Comparison of ENCODE assay signal across 9 mouse cellular contexts in the genomic region with DNA sequence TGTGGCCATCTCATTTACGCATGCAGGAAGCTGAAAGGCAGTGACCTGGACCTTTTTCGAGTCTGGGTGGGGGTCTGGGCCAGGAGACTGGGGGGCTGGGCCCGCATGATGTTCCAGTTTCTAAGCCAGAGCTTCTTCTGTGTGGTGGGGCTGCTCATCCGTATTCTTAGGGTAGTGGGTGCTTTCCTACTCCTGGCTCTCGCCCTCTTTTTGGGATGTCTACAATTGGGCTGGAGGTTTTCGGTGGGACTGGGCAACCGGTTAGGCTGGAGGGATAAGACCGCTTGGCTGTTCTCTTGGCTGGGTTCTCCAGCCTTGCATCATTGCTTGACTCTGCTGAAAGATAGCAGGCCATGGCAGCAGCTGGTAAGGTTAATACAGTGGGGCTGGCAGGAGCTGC. TPM values are rescaled to one million over a fixed set of nuclear protein-coding genes. Genes with fewer than 3 reads are reported as not detected.
DNase-seq lines count a peak whose midpoint lies in the region; ATAC-seq and TF ChIP-seq lines count a peak whose summit lies in the region.
"Had no signal": no experiment of that assay in that cellular context is flagged by ENCODE, and none has a peak within 500 bp of the region (broad histone marks: within the 10 kb centered on the region; RNA-seq: fewer than 3 reads in every experiment).

No protein-coding gene starts in this region.

- intact Hi-C loops in heart, postnatal 36 days (cut with DNase I) = loop anchor here (2.0 to 5.0 kb wide), 2 partner anchors 14 to 180 kb away; a partner anchor contains a TSS

- H3K4me3 ChIP-seq in heart, embryonic 12.5 days = peak overlapping the region; percentile 77
- H3K4me3 ChIP-seq in bone marrow, adult 2 months (replicated peaks; ENCODE audit: control insufficient read depth, low read depth, low read length) = peak overlapping the region; percentile 34
- peak overlapping the region; percentile 14 for H3K4me3 ChIP-seq in hindbrain, embryonic 14.5 days (replicated peaks; ENCODE audit: low read length)
- H3K4me3 ChIP-seq in midbrain, embryonic 13.5 days (replicated peaks) = peak overlapping the region; percentile 89

- peak overlapping the region; percentile 85 for H3K4me2 ChIP-seq in heart, embryonic 12.5 days
- H3K4me2 ChIP-seq in hindbrain, embryonic 14.5 days (replicated peaks) = peak overlapping the region; percentile 74
- H3K4me2 ChIP-seq in midbrain, embryonic 13.5 days (replicated peaks) = peak overlapping the region; percentile 79

- H3K9me3 ChIP-seq in heart, embryonic 12.5 days (replicated peaks) = no peaks in the 10 kb centered on the region
- H3K9me3 ChIP-seq in hindbrain, embryonic 14.5 days (ENCODE audit: control insufficient read depth, low read length) = no peaks in the 10 kb centered on the region
- no peaks in the 10 kb centered on the region for H3K9me3 ChIP-seq in midbrain, embryonic 13.5 days

- H3K9ac ChIP-seq in heart, embryonic 12.5 days = peak overlapping the region; percentile 86
- H3K9ac ChIP-seq in hindbrain, embryonic 14.5 days = peak overlapping the region; percentile 44
- H3K9ac ChIP-seq in midbrain, embryonic 13.5 days (replicated peaks) = peak overlapping the region; percentile 89

- no peak for ATAC-seq in heart, embryonic 12.5 days (ENCODE audit: insufficient number of reproducible peaks, low FRiP score)
- no peak for ATAC-seq in hindbrain, embryonic 14.5 days (ENCODE audit: low FRiP score)
- no peak for ATAC-seq in midbrain, embryonic 13.5 days

- H3K27me3 ChIP-seq in heart, embryonic 12.5 days (replicated peaks) = no peaks in the 10 kb centered on the region
- H3K27me3 ChIP-seq in hindbrain, embryonic 14.5 days (ENCODE audit: control insufficient read depth, insufficient read depth, low read length) = no peaks in the 10 kb centered on the region
- no peaks in the 10 kb centered on the region for H3K27me3 ChIP-seq in midbrain, embryonic 13.5 days

- peaks cover 38% of the 10 kb centered on the region for H3K36me3 ChIP-seq in heart, embryonic 12.5 days
- H3K36me3 ChIP-seq in hindbrain, embryonic 14.5 days (replicated peaks; ENCODE audit: control insufficient read depth, insufficient read depth) = peaks cover 30% of the 10 kb centered on the region
- H3K36me3 ChIP-seq in midbrain, embryonic 13.5 days = peaks cover 29% of the 10 kb centered on the region

- no peak for TF ChIP-seq CTCF in bone marrow, adult 2 months (IDR thresholded peaks at IDR 0.05; ENCODE audit: control insufficient read depth, insufficient read depth, low read length)

- peaks cover 53% of the 10 kb centered on the region for H3K4me1 ChIP-seq in heart, embryonic 12.5 days (replicated peaks)
- peaks cover 4% of the 10 kb centered on the region; the same call in 1 of the 2 replicates for H3K4me1 ChIP-seq in bone marrow, adult 2 months (ENCODE audit: control insufficient read depth, insufficient read depth, low read length)
- H3K4me1 ChIP-seq in hindbrain, embryonic 14.5 days (replicated peaks; ENCODE audit: control insufficient read depth, insufficient read depth, low read length) = peaks cover 57% of the 10 kb centered on the region
- H3K4me1 ChIP-seq in midbrain, embryonic 13.5 days (replicated peaks) = peaks cover 65% of the 10 kb centered on the region

- DNase-seq in heart, postnatal 36 days = no peak
- no peak for DNase-seq in hindbrain, embryonic 14.5 days (ENCODE audit: low spot score)
- DNase-seq in adrenal gland, postnatal 14 days = no peak
- DNase-seq in kidney, adult 9 months = no peak
- DNase-seq in gastrocnemius, adult 8-10 months (ENCODE audit: low spot score in 2 of 2) = no peak
- DNase-seq: cerebellum, postnatal 25 days had no signal

- 0 out of 2 replicates have a peak overlapping the region, but pooled peaks have one; percentile 1 for H3K27ac ChIP-seq in heart, embryonic 12.5 days (ENCODE audit: poor library complexity, severe bottlenecking)
- no peak overlapping the region; the same call in 1 of the 2 replicates for H3K27ac ChIP-seq in bone marrow, adult 2 months (ENCODE audit: control insufficient read depth, insufficient read depth, low read depth, low read length, poor library complexity)
- H3K27ac ChIP-seq in hindbrain, embryonic 14.5 days = no peak overlapping the region
- H3K27ac ChIP-seq in midbrain, embryonic 13.5 days = no peak overlapping the region

- no peak for TF ChIP-seq POLR2A in bone marrow, adult 2 months (IDR thresholded peaks at IDR 0.05; ENCODE audit: borderline replicate concordance, control insufficient read depth, low read depth, low read length)

- 82% methylated on average over 8 of the region's 8 CpGs for WGBS in heart, embryonic 12.5 days
- WGBS in bone marrow, adult 2 months = 70% methylated on average over 8 of the region's 8 CpGs
- WGBS in hindbrain, embryonic 14.5 days = 93% methylated on average over 8 of the region's 8 CpGs
- 94% methylated on average over 8 of the region's 8 CpGs for WGBS in midbrain, embryonic 13.5 days

RNA-seq across cellular contexts. Expression of a gene that starts 2.8 kb away (rescaled TPM):
- polyA plus RNA-seq in heart, embryonic 12.5 days (2016; fragmentation: Nextera tagmentation; extraction: Ambion mirVana) = 19.6 and 20.8 TPM in 2 replicates
- 1 to 10 TPM; 6.8 to 7.0 TPM for total RNA-seq in heart, postnatal 36 days (2021)
- 2.8 and 8.3 TPM in 2 replicates for polyA plus RNA-seq in bone marrow, adult 2 months (2011; ENCODE audit: insufficient read depth, insufficient read length, low replicate concordance, missing spikeins)
- 13.3 and 14.8 TPM in 2 replicates for polyA plus RNA-seq in hindbrain, embryonic 14.5 days (2014; fragmentation: Nextera tagmentation; extraction: Ambion mirVana)
- 17.4 and 17.5 TPM in 2 replicates for polyA plus RNA-seq in midbrain, embryonic 13.5 days (2015; fragmentation: Nextera tagmentation; extraction: Ambion mirVana)
- total RNA-seq in adrenal gland, postnatal 14 days (2021) = 10.3 and 11.8 TPM in 2 replicates
- 1 to 10 TPM; 2.0 to 2.3 (median 2.2) TPM for total RNA-seq in gastrocnemius, adult 8-10 months (2022)

RNA-seq across cellular contexts. Expression of a gene that starts 3.2 kb away (rescaled TPM):
- 48.4 and 51.7 TPM in 2 replicates for polyA plus RNA-seq in heart, embryonic 12.5 days (2016; fragmentation: Nextera tagmentation; extraction: Ambion mirVana)
- total RNA-seq in heart, postnatal 36 days (2021) = 10 to 100 TPM; 32.8 to 36.4 TPM
- 12.2 and 20.7 TPM in 2 replicates for polyA plus RNA-seq in bone marrow, adult 2 months (2011; ENCODE audit: insufficient read depth, insufficient read length, low replicate concordance, missing spikeins)
- polyA plus RNA-seq in hindbrain, embryonic 14.5 days (2014; fragmentation: Nextera tagmentation; extraction: Ambion mirVana) = 34.6 and 35.1 TPM in 2 replicates
- polyA plus RNA-seq in midbrain, embryonic 13.5 days (2015; fragmentation: Nextera tagmentation; extraction: Ambion mirVana) = 54.1 and 56.3 TPM in 2 replicates
- total RNA-seq in adrenal gland, postnatal 14 days (2021) = 60.0 and 60.9 TPM in 2 replicates
- total RNA-seq in gastrocnemius, adult 8-10 months (2022) = 10 to 100 TPM; 23.5 to 27.2 (median 26.1) TPM

RNA-seq across cellular contexts. Expression of a gene that starts 10.1 kb away (rescaled TPM):
- 171 and 172 TPM in 2 replicates for polyA plus RNA-seq in heart, embryonic 12.5 days (2016; fragmentation: Nextera tagmentation; extraction: Ambion mirVana)
- total RNA-seq in heart, postnatal 36 days (2021) = 10 to 100 TPM; 38.0 to 39.1 TPM
- 45.2 and 73.3 TPM in 2 replicates for polyA plus RNA-seq in bone marrow, adult 2 months (2011; ENCODE audit: insufficient read depth, insufficient read length, low replicate concordance, missing spikeins)
- 137 and 139 TPM in 2 replicates for polyA plus RNA-seq in hindbrain, embryonic 14.5 days (2014; fragmentation: Nextera tagmentation; extraction: Ambion mirVana)
- polyA plus RNA-seq in midbrain, embryonic 13.5 days (2015; fragmentation: Nextera tagmentation; extraction: Ambion mirVana) = 203 and 209 TPM in 2 replicates
- total RNA-seq in adrenal gland, postnatal 14 days (2021) = 60.7 and 62.6 TPM in 2 replicates
- 10 to 100 TPM; 20.0 to 29.0 (median 24.0) TPM for total RNA-seq in gastrocnemius, adult 8-10 months (2022)

RNA-seq across cellular contexts. Expression of a gene that starts 14.4 kb away (rescaled TPM):
- polyA plus RNA-seq in heart, embryonic 12.5 days (2016; fragmentation: Nextera tagmentation; extraction: Ambion mirVana) = 36.0 and 39.2 TPM in 2 replicates
- total RNA-seq in heart, postnatal 36 days (2021) = 1 to 10 TPM; 7.9 to 8.0 TPM
- polyA plus RNA-seq in bone marrow, adult 2 months (2011; ENCODE audit: insufficient read depth, insufficient read length, low replicate concordance, missing spikeins) = 24.9 and 25.4 TPM in 2 replicates
- polyA plus RNA-seq in hindbrain, embryonic 14.5 days (2014; fragmentation: Nextera tagmentation; extraction: Ambion mirVana) = 27.8 and 28.4 TPM in 2 replicates
- polyA plus RNA-seq in midbrain, embryonic 13.5 days (2015; fragmentation: Nextera tagmentation; extraction: Ambion mirVana) = 29.3 and 31.3 TPM in 2 replicates
- total RNA-seq in adrenal gland, postnatal 14 days (2021) = 31.2 and 32.5 TPM in 2 replicates
- total RNA-seq in gastrocnemius, adult 8-10 months (2022) = 1 to 10 TPM; 2.1 to 3.8 (median 2.7) TPM

RNA-seq across cellular contexts. Expression of a gene that starts 16.3 kb away (rescaled TPM):
- 0.83 and 0.93 TPM in 2 replicates for polyA plus RNA-seq in heart, embryonic 12.5 days (2016; fragmentation: Nextera tagmentation; extraction: Ambion mirVana)
- 1 to 10 TPM; 3.5 to 4.0 TPM for total RNA-seq in heart, postnatal 36 days (2021)
- 2.4 and 5.1 TPM in 2 replicates for polyA plus RNA-seq in bone marrow, adult 2 months (2011; ENCODE audit: insufficient read depth, insufficient read length, low replicate concordance, missing spikeins)
- 0.65 and 0.80 TPM in 2 replicates for polyA plus RNA-seq in hindbrain, embryonic 14.5 days (2014; fragmentation: Nextera tagmentation; extraction: Ambion mirVana)
- polyA plus RNA-seq in midbrain, embryonic 13.5 days (2015; fragmentation: Nextera tagmentation; extraction: Ambion mirVana) = 0.32 and 0.48 TPM in 2 replicates
- total RNA-seq in adrenal gland, postnatal 14 days (2021) = 24.6 and 30.9 TPM in 2 replicates
- 1 to 10 TPM in 3 of 4 experiments, under 1 TPM in 1; 0.46 to 1.4 (median 1.1) TPM for total RNA-seq in gastrocnemius, adult 8-10 months (2022)

Comparison
In these comparisons a context has a peak if more than half of its experiments do, and no peak if none do; other contexts are left out.
1. H3K4me3 ChIP-seq: peak in every context shown above with its lines; median percentile 89 in midbrain, embryonic 13.5 days; 77 in heart, embryonic 12.5 days; 34 in bone marrow, adult 2 months; 14 in hindbrain, embryonic 14.5 days.